ENCODE assay signal across 14 mouse cellular contexts in genomic region chr2:38851797-38852196, GRCm38 (mm10).
"Had no signal": no experiment of that assay in that cellular context is flagged by ENCODE, and none has a peak within 500 bp of the region (broad histone marks: within the 10 kb centered on the region; RNA-seq: fewer than 3 reads in every experiment).

No protein-coding gene starts in this region.

- DNase-seq: kidney, adult 18-20 months; kidney, postnatal 4 days; left cerebral cortex, postnatal 4 days; lung, embryonic 14.5 days; lung, postnatal 10 days; lung, postnatal 4 days; midbrain, embryonic 14.5 days had no signal

- H3K27ac ChIP-seq: kidney, postnatal 0 days; layer of hippocampus, adult 2 months; limb, embryonic 13.5 days; liver, embryonic 12.5 days; midbrain, embryonic 10.5 days; neural tube, embryonic 12.5 days; stomach, postnatal 0 days had no signal

- H3K4me1 ChIP-seq: limb, embryonic 13.5 days; liver, embryonic 12.5 days; midbrain, embryonic 10.5 days; neural tube, embryonic 12.5 days had no signal

- H3K27me3 ChIP-seq: limb, embryonic 13.5 days; liver, embryonic 12.5 days; neural tube, embryonic 12.5 days had no signal

- H3K9me3 ChIP-seq: limb, embryonic 13.5 days; liver, embryonic 12.5 days; midbrain, embryonic 10.5 days; neural tube, embryonic 12.5 days had no signal

- H3K4me3 ChIP-seq: layer of hippocampus, adult 2 months; limb, embryonic 13.5 days; liver, embryonic 12.5 days; midbrain, embryonic 10.5 days; neural tube, embryonic 12.5 days had no signal

- H3K9ac ChIP-seq: limb, embryonic 13.5 days; liver, embryonic 12.5 days; lung, embryonic 14.5 days; neural tube, embryonic 12.5 days had no signal

- H3K36me3 ChIP-seq: liver, embryonic 12.5 days had no signal

- H3K4me2 ChIP-seq: limb, embryonic 13.5 days; liver, embryonic 12.5 days; lung, embryonic 14.5 days; neural tube, embryonic 12.5 days had no signal
